Mouse (Mus musculus): ENCODE data around the gene Tgfbr3. TPM values are rescaled to one million over a fixed set of nuclear protein-coding genes. Genes with fewer than 3 reads are reported as not detected.
A peak's percentile ranks its signal among the peaks of the same experiment; 100 is the strongest.

Tgfbr3 gene
- polyA plus RNA-seq, 1 experiment from 2014 or later = 10.3 TPM

DNA sequence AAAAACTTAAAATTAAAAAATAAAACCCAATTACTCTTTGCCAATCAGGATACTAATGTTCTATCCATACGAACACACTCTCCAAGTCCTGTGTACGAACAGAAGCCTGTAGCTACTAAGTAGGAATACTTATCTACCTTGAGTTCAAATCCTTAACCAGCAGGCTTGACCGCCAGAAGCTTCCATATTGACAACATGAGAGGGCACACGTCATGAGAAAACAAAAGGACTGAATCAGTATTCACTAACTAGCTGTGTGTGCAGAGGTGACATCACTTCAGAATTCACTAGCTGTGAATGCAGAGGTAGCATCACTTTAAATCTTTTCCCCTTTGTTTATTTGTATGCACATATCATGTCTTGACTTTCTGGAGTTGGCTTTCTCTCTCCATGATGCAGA is 4.6 kb upstream of the Tgfbr3 start:
- 80% methylated on average over 4 of the region's 4 CpGs for WGBS
- Histone ChIP-seq H3K4me3 (no peak overlapping the region), H3K4me2 (replicated peaks) (no peak overlapping the region), H3K27ac (replicated peaks) (no peak overlapping the region), H3K9me3 (no peaks in the 10 kb centered on the region), H3K27me3 (peaks cover 14% of the 10 kb centered on the region), H3K4me1 (peaks cover 11% of the 10 kb centered on the region), H3K9ac (replicated peaks) (no peak overlapping the region), H3K36me3 (no peaks in the 10 kb centered on the region)
- no peak for ATAC-seq (ENCODE audit: low FRiP score, low read depth)

DNA sequence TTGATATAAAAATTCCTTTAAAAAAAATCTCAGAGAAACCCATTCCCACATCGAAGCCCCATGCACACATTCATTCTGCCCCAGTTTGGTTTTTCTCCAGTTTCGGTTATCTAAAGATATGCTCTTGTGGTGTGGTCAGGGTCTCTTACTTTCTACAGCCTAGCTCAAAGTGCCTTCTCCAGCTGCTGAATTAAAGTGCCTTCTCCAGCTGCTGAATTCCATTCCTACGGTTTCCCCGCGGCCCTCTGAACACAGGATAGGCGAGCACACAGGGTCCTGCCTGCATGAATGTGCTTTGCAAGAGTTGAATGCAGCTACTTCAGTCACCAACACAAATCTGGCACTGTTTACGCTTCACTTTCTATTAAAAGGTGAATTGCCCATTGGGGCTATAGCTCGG is 557 bp upstream of the Tgfbr3 start:
- Histone ChIP-seq H3K4me3 (peak overlapping the region; percentile 71), H3K9me3 (no peaks in the 10 kb centered on the region), H3K27me3 (peaks cover 31% of the 10 kb centered on the region), H3K4me2 (replicated peaks) (peak overlapping the region; percentile 99), H3K27ac (replicated peaks) (no peak overlapping the region), H3K36me3 (no peaks in the 10 kb centered on the region), H3K9ac (replicated peaks) (peak overlapping the region; percentile 66), H3K4me1 (peaks cover 13% of the 10 kb centered on the region)
- WGBS = 36% methylated on average over 8 of the region's 8 CpGs
- no peak for ATAC-seq (ENCODE audit: low FRiP score, low read depth)

DNA sequence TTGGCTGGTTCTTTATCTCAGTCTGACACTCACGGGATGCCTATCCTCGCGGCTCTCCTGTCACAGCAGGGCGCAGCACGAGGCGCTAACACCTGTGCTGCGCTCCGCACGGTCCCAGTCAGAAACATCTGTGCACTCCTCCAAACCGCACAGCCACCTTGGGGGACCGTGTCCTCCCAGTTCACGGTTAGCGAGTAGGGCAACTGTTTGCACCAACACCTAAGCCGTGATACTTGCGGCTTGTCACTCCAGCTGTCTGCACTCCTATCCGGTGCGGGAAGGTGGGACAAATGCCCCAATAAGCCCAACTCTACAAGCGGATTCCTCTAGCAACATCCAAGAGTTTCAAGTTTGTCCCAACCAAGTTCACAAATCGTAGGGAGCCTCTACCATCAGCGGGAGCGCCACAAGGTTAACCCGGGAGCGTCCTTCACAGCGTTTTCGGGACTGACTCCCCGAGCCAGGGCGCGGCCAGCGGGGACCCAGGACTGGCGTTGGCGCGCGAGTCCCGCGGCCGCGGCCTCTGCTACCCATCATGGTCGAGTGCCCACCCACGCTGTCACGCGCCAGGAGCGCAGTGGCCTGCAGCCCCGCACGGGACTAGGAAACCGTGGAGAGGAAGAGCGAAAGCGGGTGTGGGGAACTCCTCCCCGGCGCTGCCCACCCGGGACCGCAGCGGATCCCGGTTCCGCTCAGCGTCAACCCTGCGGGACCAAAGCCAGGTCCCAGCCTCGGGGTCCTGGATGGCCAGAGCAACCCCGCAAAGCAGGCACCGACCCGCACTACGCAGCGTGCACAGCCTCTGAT is 799 bp downstream of the Tgfbr3 start:
- peaks cover 13% of the 10 kb centered on the region for H3K4me1 ChIP-seq
- peak overlapping the region; percentile 79 for H3K27ac ChIP-seq (replicated peaks)

DNA sequence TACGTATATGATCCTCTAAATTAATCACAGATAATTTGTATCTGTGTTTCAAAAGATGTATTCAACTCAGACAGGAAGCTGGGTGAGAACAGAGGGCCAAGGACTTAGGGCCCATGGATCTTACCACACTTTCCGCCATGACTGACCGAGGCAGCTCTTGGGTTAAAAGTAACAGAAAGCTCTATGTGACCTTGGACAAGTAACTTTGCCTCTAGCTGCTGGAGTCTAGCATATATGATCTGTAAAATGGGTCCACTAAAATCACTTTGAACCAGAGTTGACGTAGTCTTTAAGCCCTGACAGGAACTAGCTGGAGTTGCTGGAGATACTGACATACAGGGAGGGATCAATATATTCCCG is 1.5 kb downstream of the Tgfbr3 start:
- Histone ChIP-seq H3K9ac (replicated peaks) (no peak overlapping the region), H3K4me2 (replicated peaks) (peak overlapping the region; percentile 99), H3K4me3 (peak overlapping the region; percentile 71), H3K9me3 (no peaks in the 10 kb centered on the region), H3K36me3 (no peaks in the 10 kb centered on the region), H3K27me3 (peaks cover 31% of the 10 kb centered on the region), H3K27ac (replicated peaks) (no peak overlapping the region), H3K4me1 (peaks cover 14% of the 10 kb centered on the region)
- WGBS = 38% methylated on average over 5 of the region's 5 CpGs
- no peak for ATAC-seq (ENCODE audit: low FRiP score, low read depth)

More for the DNA sequence above, 799 bp downstream of the Tgfbr3 start:
- peak overlapping the region; percentile 66 for H3K9ac ChIP-seq (replicated peaks)
- ATAC-seq (ENCODE audit: low FRiP score, low read depth) = peak; percentile 55
- peak overlapping the region; percentile 71 for H3K4me3 ChIP-seq
- H3K4me2 ChIP-seq (replicated peaks) = peak overlapping the region; percentile 99
- peaks cover 31% of the 10 kb centered on the region for H3K27me3 ChIP-seq
- H3K36me3 ChIP-seq = no peaks in the 10 kb centered on the region
- H3K9me3 ChIP-seq = no peaks in the 10 kb centered on the region
- under 1% methylated on average over 62 of the region's 62 CpGs for WGBS

DNA sequence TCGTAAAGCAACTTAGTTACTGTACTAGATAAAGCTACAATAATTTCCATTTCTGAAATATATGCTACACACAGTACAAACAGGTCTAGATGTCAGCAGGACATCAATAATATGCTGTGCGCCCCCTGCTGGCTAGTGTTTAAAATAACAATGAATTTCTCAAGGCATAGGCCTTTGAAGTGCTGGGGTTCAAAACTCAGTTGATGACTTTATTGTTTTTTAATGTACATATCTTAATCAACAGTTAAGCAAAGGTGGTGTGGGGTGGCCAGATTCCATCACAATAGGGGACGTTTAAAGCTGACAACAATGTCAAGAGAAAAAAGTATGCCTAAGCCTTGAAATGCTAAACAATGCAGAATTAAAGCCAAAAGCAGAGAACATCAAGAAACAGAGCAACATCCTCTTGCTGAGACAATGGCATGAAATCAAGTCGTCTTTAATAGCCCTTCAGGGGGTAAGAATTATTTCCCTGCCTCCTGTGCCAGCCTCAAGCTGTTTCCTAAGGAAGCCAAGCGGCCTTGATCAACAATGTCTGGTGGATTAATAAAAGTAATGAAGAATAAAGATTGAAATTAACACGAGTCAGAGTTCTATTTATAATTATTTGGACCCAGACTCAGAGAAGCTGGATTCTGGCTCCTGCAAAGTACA is 2.0 kb downstream of the Tgfbr3 start:
- Histone ChIP-seq H3K4me1 (peaks cover 15% of the 10 kb centered on the region), H3K9me3 (no peaks in the 10 kb centered on the region), H3K36me3 (no peaks in the 10 kb centered on the region), H3K4me2 (replicated peaks) (no peak overlapping the region), H3K9ac (replicated peaks) (no peak overlapping the region), H3K4me3 (no peak overlapping the region), H3K27me3 (peaks cover 31% of the 10 kb centered on the region), H3K27ac (replicated peaks) (no peak overlapping the region)
- WGBS = 27% methylated on average over 6 of the region's 6 CpGs
- ATAC-seq (ENCODE audit: low FRiP score, low read depth) = no peak

DNA sequence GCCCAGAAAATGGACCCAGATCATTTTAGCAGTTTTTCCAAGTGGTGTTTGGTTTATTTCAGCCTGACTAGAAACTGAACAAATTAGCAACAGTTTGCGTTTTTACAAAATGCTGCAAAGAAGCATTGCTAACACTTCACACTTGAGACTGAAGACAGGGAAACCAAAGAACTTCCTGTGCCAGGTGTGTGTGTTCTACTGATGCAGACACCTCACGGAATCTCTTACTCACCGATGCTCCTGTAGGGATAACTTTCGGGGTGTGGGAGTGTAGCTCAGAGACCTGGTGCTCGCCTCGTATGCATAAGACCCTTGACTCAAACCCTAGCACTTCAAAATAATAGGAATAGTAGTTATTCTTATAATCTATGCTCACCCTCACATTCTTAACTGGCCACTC is 3.9 kb downstream of the Tgfbr3 start:
- ATAC-seq (ENCODE audit: low FRiP score, low read depth) = no peak
- H3K4me1 ChIP-seq = peaks cover 15% of the 10 kb centered on the region
- WGBS = 86% methylated on average over 6 of the region's 6 CpGs

DNA sequence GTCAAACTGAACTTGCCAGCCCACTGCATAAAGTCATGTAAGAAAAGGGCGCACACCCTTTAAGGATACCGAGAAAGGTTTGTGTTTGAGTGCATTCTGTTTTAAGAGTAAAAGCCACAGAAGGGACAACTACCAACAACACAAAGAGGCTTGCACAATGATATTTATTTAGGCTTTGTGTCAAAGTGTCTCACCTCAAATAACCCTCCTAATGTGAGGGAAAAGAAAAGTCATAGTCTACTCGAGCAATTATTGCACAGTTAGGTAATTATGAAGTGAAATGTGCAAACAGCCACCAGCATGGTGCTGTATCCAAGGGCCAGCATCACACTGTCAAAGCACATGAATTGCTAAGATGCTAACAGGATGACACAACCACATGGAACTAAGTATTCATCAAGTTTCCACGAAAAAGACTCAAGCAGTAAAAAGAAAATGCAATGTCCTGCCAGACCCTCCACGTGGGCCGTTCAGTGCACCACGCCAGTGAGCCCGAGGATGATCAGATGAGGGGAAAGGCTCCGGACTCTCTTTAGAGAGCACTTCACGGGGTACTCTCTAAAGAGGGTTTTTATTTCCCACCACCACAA is 5.4 kb downstream of the Tgfbr3 start:
- Histone ChIP-seq H3K27me3 (peaks cover 17% of the 10 kb centered on the region), H3K36me3 (no peaks in the 10 kb centered on the region), H3K9ac (replicated peaks) (no peak overlapping the region), H3K4me3 (no peak overlapping the region), H3K27ac (replicated peaks) (no peak overlapping the region), H3K4me1 (peaks cover 11% of the 10 kb centered on the region), H3K4me2 (replicated peaks) (no peak overlapping the region), H3K9me3 (no peaks in the 10 kb centered on the region)
- 79% methylated on average over 10 of the region's 10 CpGs for WGBS
- ATAC-seq (ENCODE audit: low FRiP score, low read depth) = no peak

More for the DNA sequence above, 3.9 kb downstream of the Tgfbr3 start:
- Histone ChIP-seq H3K4me3 (no peak overlapping the region), H3K36me3 (no peaks in the 10 kb centered on the region), H3K4me2 (replicated peaks) (no peak overlapping the region), H3K9ac (replicated peaks) (no peak overlapping the region), H3K27ac (replicated peaks) (no peak overlapping the region), H3K9me3 (no peaks in the 10 kb centered on the region), H3K27me3 (peaks cover 22% of the 10 kb centered on the region)

DNA sequence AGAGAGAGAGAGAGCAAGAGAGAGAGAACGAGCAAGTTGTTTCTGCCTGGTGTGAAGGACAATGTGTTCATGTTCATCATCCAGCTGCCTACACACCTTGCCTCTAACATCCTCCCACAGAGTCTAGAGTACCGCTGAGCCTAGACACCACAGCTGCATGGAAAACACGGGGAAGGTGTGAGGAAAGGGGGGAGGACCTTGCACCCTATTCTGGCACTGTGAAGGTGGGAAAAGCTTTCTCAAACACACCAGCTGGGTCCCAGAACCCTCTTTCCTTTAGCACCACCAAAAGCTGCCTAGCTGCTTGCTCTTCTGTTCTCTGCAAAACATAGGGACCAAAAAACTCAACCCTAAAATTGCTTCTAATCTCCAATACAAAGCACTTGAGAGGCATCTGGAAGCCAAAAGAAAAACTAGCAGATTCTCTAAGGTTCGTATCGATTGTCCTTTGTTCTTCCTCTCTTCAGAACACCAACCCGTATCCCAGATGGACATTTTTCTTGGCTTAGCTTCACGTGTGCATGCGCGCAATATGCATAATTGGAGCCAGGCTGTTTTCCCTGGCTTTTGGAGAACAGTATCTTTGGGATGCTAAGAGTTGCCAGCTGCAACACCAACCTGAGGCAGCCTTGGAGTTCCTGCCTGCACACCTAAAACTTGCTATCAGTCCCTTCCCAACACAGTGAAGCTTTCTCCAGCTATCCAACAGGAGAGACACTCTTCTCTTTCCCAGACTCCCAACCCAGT is 6.7 kb downstream of the Tgfbr3 start:
- 81% methylated on average over 9 of the region's 9 CpGs for WGBS
- no peak overlapping the region for H3K4me2 ChIP-seq (replicated peaks)
- no peak overlapping the region for H3K9ac ChIP-seq (replicated peaks)
- peaks cover 4% of the 10 kb centered on the region for H3K27me3 ChIP-seq
- no peak for ATAC-seq (ENCODE audit: low FRiP score, low read depth)
- H3K4me1 ChIP-seq = 0 out of 2 replicates have a peak, but pooled peaks cover 2% of the 10 kb centered on the region
- no peak overlapping the region for H3K4me3 ChIP-seq
- H3K9me3 ChIP-seq = no peaks in the 10 kb centered on the region
- no peak overlapping the region for H3K27ac ChIP-seq (replicated peaks)
- no peaks in the 10 kb centered on the region for H3K36me3 ChIP-seq

DNA sequence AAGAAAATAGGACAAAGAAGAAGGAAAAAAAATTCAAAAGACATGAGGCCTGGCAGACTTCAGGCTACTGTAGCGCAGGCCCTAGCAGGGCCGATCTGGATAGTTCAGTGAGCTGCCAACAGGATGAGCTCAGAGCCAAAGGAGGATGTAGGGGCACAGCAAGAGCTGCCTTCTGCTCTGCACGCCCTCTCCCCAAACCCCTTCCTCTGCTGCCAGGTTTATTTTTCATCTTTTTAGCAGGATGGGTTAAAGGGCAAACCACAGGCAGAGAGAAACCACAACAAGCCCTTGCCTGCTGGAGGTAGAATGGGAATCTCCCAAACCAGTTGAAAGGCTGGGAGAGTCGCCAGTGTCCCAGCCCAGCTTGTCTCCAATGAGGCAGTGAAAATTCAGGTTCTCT is 10.2 kb downstream of the Tgfbr3 start:
- H3K9ac ChIP-seq (replicated peaks) = no peak overlapping the region
- no peaks in the 10 kb centered on the region for H3K9me3 ChIP-seq
- 0 out of 2 replicates have a peak, but pooled peaks cover 2% of the 10 kb centered on the region for H3K4me1 ChIP-seq
- H3K4me2 ChIP-seq (replicated peaks) = no peak overlapping the region
- WGBS = 80% methylated on average over 4 of the region's 4 CpGs
- H3K4me3 ChIP-seq = no peak overlapping the region
- no peak for ATAC-seq (ENCODE audit: low FRiP score, low read depth)
- no peak overlapping the region for H3K27ac ChIP-seq (replicated peaks)
- H3K36me3 ChIP-seq = no peaks in the 10 kb centered on the region
- H3K27me3 ChIP-seq = no peaks in the 10 kb centered on the region

DNA sequence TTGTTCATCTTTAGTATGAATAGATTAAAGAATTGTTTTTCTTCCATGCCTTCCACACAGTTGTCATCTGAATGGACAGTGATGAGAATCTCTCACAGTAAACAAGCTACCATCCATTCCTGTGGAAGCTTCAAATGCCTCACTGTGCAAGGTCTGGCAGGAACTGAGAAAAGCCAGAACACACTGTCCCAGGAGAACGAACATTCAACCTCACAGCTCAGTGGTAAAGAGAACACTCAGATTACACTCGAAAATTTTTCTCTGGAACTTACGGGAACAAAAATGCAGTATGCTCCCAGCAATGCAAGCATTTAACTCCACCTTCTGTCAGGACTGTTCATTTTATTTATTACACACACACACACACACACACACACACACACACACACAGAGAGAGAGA is 13.2 kb downstream of the Tgfbr3 start:
- 0 out of 2 replicates have a peak, but pooled peaks cover 5% of the 10 kb centered on the region for H3K4me1 ChIP-seq
- WGBS = 74% methylated on average over 3 of the region's 3 CpGs
- peaks cover 9% of the 10 kb centered on the region for H3K27me3 ChIP-seq
- no peaks in the 10 kb centered on the region for H3K9me3 ChIP-seq
- no peak overlapping the region for H3K27ac ChIP-seq (replicated peaks)
- H3K36me3 ChIP-seq = no peaks in the 10 kb centered on the region
- no peak for ATAC-seq (ENCODE audit: low FRiP score, low read depth)
- H3K4me2 ChIP-seq (replicated peaks) = no peak overlapping the region
- H3K9ac ChIP-seq (replicated peaks) = no peak overlapping the region
- H3K4me3 ChIP-seq = no peak overlapping the region

DNA sequence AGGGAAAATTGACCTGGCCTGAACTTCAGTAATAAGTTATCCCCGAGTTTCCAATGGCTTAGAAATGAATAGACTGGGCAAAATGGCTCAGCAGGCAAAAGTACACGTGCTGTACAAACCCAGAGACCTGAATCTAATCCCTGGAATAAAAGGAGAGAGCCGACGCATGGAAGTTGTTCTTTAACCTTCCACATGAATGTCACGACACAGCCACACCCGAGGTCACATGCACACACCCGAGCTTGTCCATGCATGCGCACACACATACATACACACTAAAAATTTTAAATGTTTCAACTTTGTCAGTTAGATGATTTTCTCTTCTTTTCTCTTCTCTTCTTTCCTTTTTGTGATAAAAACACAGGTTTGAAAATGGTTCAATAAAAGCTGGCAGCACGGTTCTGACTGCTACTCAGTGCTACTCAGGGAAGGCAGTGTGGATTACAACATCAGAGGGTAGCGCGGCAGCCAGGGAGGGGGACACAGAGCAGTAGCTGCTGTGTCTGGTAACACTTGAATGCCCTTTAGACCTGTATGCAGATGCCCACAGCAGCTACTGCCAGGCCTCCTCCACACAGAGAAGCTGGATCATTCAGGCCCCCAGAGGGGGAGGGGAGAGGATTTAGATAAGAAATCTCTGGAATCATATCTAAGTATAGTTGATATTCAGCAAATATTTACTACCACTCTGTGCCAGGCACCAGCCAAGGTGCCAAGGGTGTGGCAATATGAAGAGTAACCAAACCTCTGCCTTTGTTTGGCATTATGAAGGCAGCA is 17.0 kb downstream of the Tgfbr3 start:
- peaks cover 14% of the 10 kb centered on the region for H3K27me3 ChIP-seq
- no peaks in the 10 kb centered on the region for H3K9me3 ChIP-seq
- WGBS = 25% methylated on average over 11 of the region's 11 CpGs
- no peak overlapping the region for H3K9ac ChIP-seq (replicated peaks)
- ATAC-seq (ENCODE audit: low FRiP score, low read depth) = no peak
- H3K4me2 ChIP-seq (replicated peaks) = no peak overlapping the region
- peaks cover 18% of the 10 kb centered on the region for H3K4me1 ChIP-seq
- H3K27ac ChIP-seq (replicated peaks) = no peak overlapping the region
- no peaks in the 10 kb centered on the region for H3K36me3 ChIP-seq
- H3K4me3 ChIP-seq = no peak overlapping the region
